Mouse (Mus musculus): ENCODE measurements around the gene Bptf.

Bptf gene

DNA sequence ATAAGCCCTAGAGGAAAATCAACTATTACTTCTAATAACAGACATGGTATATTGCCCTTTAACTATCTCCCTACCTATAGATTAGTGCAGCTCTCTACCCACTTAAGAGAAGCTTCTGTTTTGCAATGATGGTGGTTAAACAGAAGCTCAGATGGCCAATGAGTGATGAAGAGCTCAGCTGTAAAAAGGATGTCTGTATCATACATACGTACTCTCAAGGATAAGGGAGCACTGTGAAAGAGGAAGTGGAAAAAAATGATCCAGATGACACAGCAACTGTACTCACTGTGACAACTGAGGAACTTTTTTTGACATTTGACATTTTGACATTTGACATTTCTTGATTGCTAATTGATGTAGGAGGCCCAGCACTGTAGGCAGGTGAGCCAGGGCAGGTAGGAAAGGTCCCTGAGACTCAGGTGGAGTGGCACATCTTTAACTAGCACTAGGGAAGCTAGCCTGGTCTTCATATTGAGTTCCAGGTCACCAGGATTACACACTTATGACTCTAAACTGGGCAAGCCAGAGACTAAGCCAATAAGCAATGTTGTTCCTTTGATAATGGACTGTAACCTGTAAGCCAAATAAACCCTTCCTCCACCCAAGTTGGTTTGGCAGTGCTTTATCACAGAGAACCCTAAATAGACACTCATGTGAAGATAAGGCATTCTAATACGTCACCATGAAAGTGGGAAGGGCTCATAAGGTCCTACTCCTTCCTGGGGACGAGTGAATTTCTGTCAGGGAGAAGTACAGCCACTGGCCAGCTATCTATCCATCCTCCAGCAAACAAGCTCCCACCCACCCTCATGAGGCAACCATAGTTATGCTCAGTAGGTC, 137.5 kb downstream of the Bptf start:
- no peak for TF ChIP-seq GATA4 (IDR thresholded peaks at IDR 0.05; ENCODE audit: insufficient replicate concordance, low read length)

- no peak for TF ChIP-seq GATA4 (IDR thresholded peaks at IDR 0.05; ENCODE audit: insufficient replicate concordance, low read length)
Observed at GRCm38 (mm10) chr11:106987384-106987783, 144.5 kb downstream of the Bptf start.

Data from liver, adult (tissue).